Mouse (Mus musculus) leukemia stem cell, adult 10-12 weeks (primary cell): ENCODE results near the gene Olfr649. TPM values are rescaled to one million over a fixed set of nuclear protein-coding genes. Genes with fewer than 3 reads are reported as not detected.

Experiments
- polyA plus RNA-seq: library from polyadenylated mRNA; stranded (reverse); fragments of >175 nt; gene quantifications from 2 replicates; pipeline ENCODE4 v1.2.3, GENCODE M21; 2012; ENCODE audit warnings: low replicate concordance

The Olfr649 gene
- polyA plus RNA-seq: not detected in 2 replicates

DNA sequence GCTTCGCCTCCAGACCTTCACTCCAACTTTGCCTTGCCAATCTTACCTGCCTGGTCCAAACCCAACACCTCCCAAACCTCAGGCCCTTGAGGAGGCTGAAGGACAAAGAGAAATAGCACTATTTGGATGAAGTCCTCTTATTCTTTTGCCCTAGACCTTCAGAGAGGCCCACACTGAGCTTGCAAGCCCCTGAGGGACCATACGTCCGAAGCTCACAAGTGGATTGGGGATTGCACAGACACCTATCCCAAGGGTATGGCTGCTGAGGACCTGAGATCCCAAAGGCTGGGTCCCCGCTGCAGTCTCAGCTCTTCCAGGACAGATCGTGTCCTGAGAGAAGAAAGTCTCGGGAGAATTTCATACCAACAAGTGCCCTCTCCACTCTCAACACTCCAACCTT is at the start of gene Olfr649:
TSS of gene Olfr649 (minus strand) at position 101 of the 400 bp plus-strand sequence.

DNA sequence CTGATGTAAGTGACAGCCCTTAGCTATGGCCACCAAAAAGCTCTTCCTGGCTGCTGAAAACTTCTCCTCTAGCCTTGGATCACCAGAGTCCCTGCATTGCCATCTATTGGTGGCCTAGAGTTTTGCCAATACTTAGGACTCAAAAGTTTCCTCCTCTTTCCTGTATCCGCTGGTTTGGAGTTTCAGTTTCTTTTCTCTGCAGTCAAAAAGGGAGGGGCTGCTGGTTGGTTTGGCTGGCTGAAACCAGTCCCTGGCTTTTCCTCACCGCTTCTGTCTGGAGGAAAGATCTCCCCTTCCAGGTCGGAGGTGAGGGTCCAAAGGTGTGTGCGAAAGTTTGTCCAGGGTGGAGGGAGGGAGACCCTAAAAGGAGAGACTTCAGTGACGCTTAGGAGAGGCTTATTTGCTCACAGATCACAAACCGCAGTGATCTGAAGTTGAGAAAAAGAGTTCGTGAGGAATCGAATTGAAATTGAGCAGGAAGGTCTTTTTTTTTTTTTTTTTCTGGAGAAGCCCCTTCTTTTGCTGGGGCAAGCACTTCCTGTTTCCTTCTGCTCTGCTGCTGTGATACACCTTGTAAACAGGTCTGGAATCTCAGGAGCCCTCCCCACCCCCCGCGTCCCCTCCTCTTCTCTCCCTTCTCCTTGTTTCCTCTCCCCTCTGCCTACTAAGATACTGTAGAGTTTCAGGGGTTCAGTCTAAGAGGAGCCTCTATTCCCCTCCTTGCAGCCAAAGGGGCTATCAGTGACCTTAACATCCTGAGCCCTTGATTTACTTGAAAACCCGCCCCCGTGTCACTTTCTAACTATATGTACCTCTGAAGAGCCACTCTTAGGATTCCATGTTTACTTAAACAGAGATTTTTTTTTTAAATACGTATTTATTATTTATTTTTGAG is 48.7 kb upstream of the Olfr649 start, which contains the start of gene Trim34a:
TSS of gene Trim34a (plus strand) at position 171 of the 895 bp plus-strand sequence.

DNA sequence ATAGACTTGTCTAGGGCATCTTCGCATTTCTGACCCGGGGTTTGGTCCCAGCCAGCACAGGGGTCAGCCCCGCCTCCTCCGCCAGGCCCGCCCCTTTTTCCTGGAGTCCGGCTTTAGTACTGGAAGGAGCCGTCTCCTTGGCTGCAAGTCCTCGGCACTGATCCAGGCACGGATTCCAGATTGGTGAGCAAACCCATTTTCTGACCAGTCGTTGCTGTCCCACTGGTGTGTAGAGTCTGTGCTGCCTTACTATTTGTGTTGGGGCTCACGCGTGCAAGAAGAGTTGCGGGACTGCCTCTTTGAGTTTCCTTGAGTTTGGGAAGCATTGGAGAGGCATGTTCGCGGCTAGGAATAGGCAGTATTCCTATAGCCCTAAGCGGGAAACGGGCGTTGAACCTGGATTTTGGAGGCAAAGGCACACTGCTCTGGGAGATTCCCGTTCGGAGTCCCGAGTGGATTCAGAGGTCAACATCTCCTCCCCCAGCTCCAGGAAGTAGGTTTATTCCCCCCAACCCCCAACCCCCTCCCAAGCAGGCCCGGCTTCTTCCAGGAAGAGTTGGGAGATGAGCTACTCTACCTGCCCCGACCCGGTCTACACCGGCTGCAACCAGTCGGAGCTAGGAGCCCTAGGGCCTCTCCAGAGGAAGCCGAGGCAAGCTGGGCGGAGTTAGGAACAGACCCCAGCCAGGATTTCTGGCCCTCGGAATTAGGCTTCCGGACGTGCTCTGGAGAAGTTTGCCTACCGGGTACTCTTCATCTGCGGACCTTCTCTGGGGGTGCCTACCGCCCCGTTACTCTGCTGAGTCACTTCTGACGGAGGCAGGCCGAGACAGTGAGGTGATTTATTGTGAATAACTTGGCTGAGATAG is 23.1 kb upstream of the Olfr649 start, which contains the start of gene Trim6:
TSS of gene Trim6 (plus strand) at position 93 of the 869 bp plus-strand sequence.

DNA sequence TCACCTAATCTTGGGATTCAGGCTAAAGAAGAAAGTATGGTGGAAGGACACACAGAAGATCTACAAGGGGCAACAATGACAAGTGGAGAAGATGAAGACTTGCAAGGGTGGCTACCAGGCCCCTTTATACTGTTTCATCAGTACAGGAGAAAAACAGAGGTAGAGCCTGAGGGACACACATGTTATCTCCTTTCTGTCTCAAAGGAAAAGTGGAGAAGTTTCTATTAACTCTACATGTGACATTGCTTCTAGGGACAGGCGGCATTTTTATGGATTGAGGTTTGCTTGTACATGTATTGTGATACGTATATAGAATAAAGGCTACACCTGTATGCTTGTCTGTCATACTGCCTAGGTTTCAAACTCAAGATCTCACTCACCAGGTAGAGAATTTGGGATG is 12.5 kb downstream of the Olfr649 start, which contains the start of gene Olfr648:
TSS of gene Olfr648 (minus strand) at position 101 of the 400 bp plus-strand sequence.

GRCm38 (mm10) chr7:104150456-104150855 is 45.3 kb downstream of the Olfr649 start, which contains the start of gene Ubqlnl:
Gene Ubqlnl, minus strand, starts transcription at chr7:104150556.

GRCm38 (mm10) chr7:104143179-104143578 is 52.6 kb downstream of the Olfr649 start, which contains the start of gene Ubqln3:
Gene Ubqln3, minus strand, starts transcription at chr7:104143279.

Other genes with a start within 250 kb of the Olfr649 start
- gene Olfr635, start 224.8 kb downstream of the Olfr649 start, polyA plus RNA-seq: not detected in 2 replicates
- gene Olfr638, start 197.2 kb downstream of the Olfr649 start, polyA plus RNA-seq: not detected in 2 replicates
- gene Olfr639, start 178.7 kb downstream of the Olfr649 start, polyA plus RNA-seq: 0.02 TPM in 1 of 2 replicates, not detected in the other
- gene Olfr640, start 170.4 kb downstream of the Olfr649 start, polyA plus RNA-seq: 0.08 TPM in 1 of 2 replicates, not detected in the other
- not detected in 2 replicates for gene Olfr641, start 160.5 kb downstream of the Olfr649 start, polyA plus RNA-seq
- gene Olfr642, start 143.3 kb downstream of the Olfr649 start, polyA plus RNA-seq: not detected in 2 replicates
- not detected in 2 replicates for gene 4930516K23Rik, start 134.5 kb downstream of the Olfr649 start, polyA plus RNA-seq
- gene Olfr644, start 124.1 kb downstream of the Olfr649 start, polyA plus RNA-seq: not detected in 2 replicates
- not detected in 2 replicates for gene Olfr645, start 110.5 kb downstream of the Olfr649 start, polyA plus RNA-seq
- gene Olfr646, start 91.1 kb downstream of the Olfr649 start, polyA plus RNA-seq: not detected in 2 replicates
- gene Ubqln5, start 66.2 kb downstream of the Olfr649 start, polyA plus RNA-seq: not detected in 2 replicates
- gene Olfr643, start 58.6 kb downstream of the Olfr649 start, polyA plus RNA-seq: not detected in 2 replicates
- not detected in 2 replicates for gene Ubqln3, start 52.7 kb downstream of the Olfr649 start, polyA plus RNA-seq
- not detected in 2 replicates for gene Ubqlnl, start 45.4 kb downstream of the Olfr649 start, polyA plus RNA-seq
- gene Olfm5, start 31.2 kb downstream of the Olfr649 start, polyA plus RNA-seq: not detected in 2 replicates
- not detected in 2 replicates for gene Olfr648, start 12.6 kb downstream of the Olfr649 start, polyA plus RNA-seq
- gene Trim6, start 22.8 kb upstream of the Olfr649 start, polyA plus RNA-seq: not detected in 2 replicates
- 0.09 TPM in 1 of 2 replicates, not detected in the other for gene Trim34a, start 48.5 kb upstream of the Olfr649 start, polyA plus RNA-seq
- gene Trim5, start 92.1 kb upstream of the Olfr649 start, polyA plus RNA-seq: 0.06 TPM in 1 of 2 replicates, not detected in the other
- gene Trim12a, start 119.5 kb upstream of the Olfr649 start, polyA plus RNA-seq: not detected in 2 replicates
- 0.15 and 0.36 TPM in 2 replicates for gene Trim34b, start 133.5 kb upstream of the Olfr649 start, polyA plus RNA-seq
- 0.66 and 2.8 TPM in 2 replicates for gene Trim12c, start 157.4 kb upstream of the Olfr649 start, polyA plus RNA-seq
- not detected in 2 replicates for gene Trim30b, start 173.9 kb upstream of the Olfr649 start, polyA plus RNA-seq
- gene Trim30c, start 204.9 kb upstream of the Olfr649 start, polyA plus RNA-seq: not detected in 2 replicates